Mouse (Mus musculus): ENCODE results near the gene Sap18b.
"Not testable (repeated sequence)": the region's sequence is repeated elsewhere in the genome, so short reads cannot be mapped to it uniquely, and the experiment has no call there.

DNA sequence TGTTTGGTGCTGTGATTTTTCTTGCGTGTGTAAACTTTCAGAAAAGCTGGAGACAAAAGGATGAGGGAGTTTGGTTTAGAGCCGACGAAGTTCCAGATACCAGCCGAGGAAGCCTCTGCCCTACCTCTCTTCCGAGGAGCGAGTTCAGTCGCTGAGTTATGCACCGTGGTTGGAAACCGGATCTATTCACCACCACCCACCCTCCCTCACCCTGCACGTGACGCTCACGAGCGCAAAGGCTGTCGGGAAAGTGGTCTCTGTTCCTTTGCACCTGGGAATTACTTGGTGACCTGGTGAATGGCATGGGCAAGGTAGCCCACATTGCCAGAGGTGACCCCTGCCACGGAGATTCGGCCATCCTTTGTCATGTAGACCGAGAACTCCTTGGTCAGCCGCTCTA lies 39.7 kb downstream of the Sap18b start:
- not testable (repeated sequence) for TF ChIP-seq POLR2A (IDR thresholded peaks at IDR 0.05; ENCODE audit: borderline replicate concordance, control insufficient read depth, low read depth, low read length); CTCF (IDR thresholded peaks at IDR 0.05; ENCODE audit: control insufficient read depth, insufficient read depth, low read length)

Measured in bone marrow, adult 2 months (tissue).